Mouse (Mus musculus) midbrain, embryonic 13.5 days (tissue): Measurements from ENCODE around the gene Trappc2. TPM values are rescaled to one million over a fixed set of nuclear protein-coding genes. Genes with fewer than 3 reads are reported as not detected.

Experiments
- ATAC-seq: fragments of 200-750 bp; cut with Nextera tagmentation; 2 replicates; pipeline ENCODE4 v1.8.0; 2017; ENCODE audit warnings: mild to moderate bottlenecking, moderate TSS enrichment, moderate library complexity
- H3K27ac ChIP-seq: fragments of 300-500 bp; sonication (generic); 2 replicates; pipeline ENCODE4 v1.5.1; 2015; ENCODE audit warnings: inconsistent platforms, mild to moderate bottlenecking, moderate library complexity
- H3K27me3 ChIP-seq: fragments of 300-500 bp; sonication (generic); 2 replicates; pipeline ENCODE4 v1.6.1; 2015; ENCODE audit warnings: mild to moderate bottlenecking, inconsistent platforms
- H3K36me3 ChIP-seq: fragments of 300-500 bp; sonication (generic); 2 replicates; pipeline ENCODE4 v1.6.1; 2015; ENCODE audit warnings: mild to moderate bottlenecking, inconsistent platforms
- H3K4me1 ChIP-seq: fragments of 300-500 bp; sonication (generic); replicated peaks from 2 replicates; pipeline ENCODE4 v1.6.1; 2015; ENCODE audit warnings: inconsistent platforms
- H3K4me2 ChIP-seq: fragments of 300-500 bp; sonication (generic); replicated peaks from 2 replicates; pipeline ENCODE4 v1.6.1; 2015; ENCODE audit warnings: moderate library complexity, mild to moderate bottlenecking, inconsistent platforms
- H3K4me3 ChIP-seq: fragments of 300-500 bp; sonication (generic); replicated peaks from 2 replicates; pipeline ENCODE4 v1.5.1; 2015; ENCODE audit warnings: mild to moderate bottlenecking, inconsistent platforms
- H3K9ac ChIP-seq: fragments of 300-500 bp; sonication (generic); replicated peaks from 2 replicates; pipeline ENCODE4 v1.6.1; 2015; ENCODE audit warnings: mild to moderate bottlenecking, inconsistent platforms
- H3K9me3 ChIP-seq: fragments of 300-500 bp; sonication (generic); 2 replicates; pipeline ENCODE4 v1.6.1; 2016; ENCODE audit warnings: mild to moderate bottlenecking, inconsistent platforms
- WGBS: fragments of 180-500 bp; shearing (Covaris S2); methylation state at CpG from one replicate; pipeline ENCODE4 v1.1.7; 2015; 5-methylcytosine and 5-hydroxymethylcytosine counted together
- polyA plus RNA-seq: library from polyadenylated mRNA; unstranded; fragments of >200 nt; fragmentation: Nextera tagmentation; extraction: Ambion mirVana; gene quantifications from 2 replicates; pipeline ENCODE4 v1.2.1, GENCODE M21; 2015

The Trappc2 gene
- polyA plus RNA-seq, result 77.0 and 85.4 TPM in 2 replicates

DNA sequence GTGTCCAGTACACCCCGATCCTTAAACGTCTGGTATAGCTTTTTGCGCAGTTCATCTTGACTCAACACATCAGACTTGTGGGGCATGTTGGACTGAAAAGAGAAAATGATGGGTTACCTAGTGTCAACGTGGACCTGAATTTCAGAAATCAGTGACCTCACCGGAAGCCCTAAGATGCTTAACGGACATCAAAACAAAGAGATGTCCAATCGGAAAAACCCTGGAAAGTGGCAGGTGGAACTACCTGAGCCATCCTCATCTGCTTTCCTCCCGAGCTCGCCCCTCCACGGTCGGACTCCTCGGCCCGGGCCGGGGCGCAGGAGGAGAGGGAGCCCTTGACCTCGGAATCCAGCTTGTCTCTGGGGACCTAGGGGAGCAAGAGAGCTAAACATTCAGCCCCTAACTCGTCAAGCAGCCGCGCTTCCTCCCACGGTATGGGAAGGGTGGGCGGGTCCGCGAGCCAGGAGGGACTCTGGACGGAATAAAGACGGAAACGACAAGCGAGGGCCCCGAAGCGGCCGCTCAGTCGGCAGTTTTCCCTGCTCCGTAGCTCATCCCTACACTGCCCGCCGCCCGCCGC, at the start of gene Trappc2:
Trappc2 (plus strand) TSS at position 539 of the 580 bp plus-strand sequence.
- H3K4me2 ChIP-seq, result peak within 1 kb of the TSS; percentile 64
- 11% methylated on average over 35 of the region's 36 CpGs for WGBS
- H3K27me3 ChIP-seq, result peaks cover 33% of the 10 kb centered on the region; the same call in 1 of the 2 replicates

DNA sequence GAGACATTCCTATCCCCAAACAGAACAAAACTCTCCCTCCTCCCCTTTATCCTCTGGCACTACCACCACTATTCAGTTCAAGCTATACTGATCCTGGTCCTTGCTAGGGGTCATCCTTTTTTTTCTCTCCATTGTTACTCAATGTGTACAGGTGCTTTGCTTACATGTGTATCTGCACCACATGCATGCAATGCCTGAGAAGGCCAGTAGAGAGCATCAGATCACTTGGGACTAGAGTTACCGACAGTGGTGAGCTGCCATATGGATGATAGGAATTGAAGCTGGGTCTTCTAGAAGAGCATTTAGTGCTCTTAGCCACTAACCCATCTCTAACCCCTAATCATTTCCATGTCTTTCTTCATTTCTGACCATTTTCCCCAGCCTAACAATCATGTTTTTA, 46.6 kb upstream of the Trappc2 start:
- Histone ChIP-seq H3K36me3 (peaks cover 6% of the 10 kb centered on the region; the same call in 1 of the 2 replicates), H3K27me3 (peaks cover 17% of the 10 kb centered on the region; the same call in 1 of the 2 replicates), H3K4me3 (no peak overlapping the region), H3K9me3 (no peaks in the 10 kb centered on the region), H3K27ac (no peak overlapping the region), H3K4me1 (no peaks in the 10 kb centered on the region), H3K9ac (no peak overlapping the region), H3K4me2 (no peak overlapping the region)
- ATAC-seq, result no peak
- 83% methylated on average over 1 of the region's 1 CpGs for WGBS

More for the DNA sequence above, at the start of gene Trappc2:
- Histone ChIP-seq H3K4me1 (peaks cover 16% of the 10 kb centered on the region), H3K36me3 (no peaks in the 10 kb centered on the region), H3K4me3 (peak within 1 kb of the TSS; percentile 57), H3K9me3 (no peaks in the 10 kb centered on the region), H3K27ac (peak within 1 kb of the TSS; percentile 83), H3K9ac (peak within 1 kb of the TSS; percentile 82)
- ATAC-seq, result peak; percentile 86; the same call in 1 of the 2 replicates

DNA sequence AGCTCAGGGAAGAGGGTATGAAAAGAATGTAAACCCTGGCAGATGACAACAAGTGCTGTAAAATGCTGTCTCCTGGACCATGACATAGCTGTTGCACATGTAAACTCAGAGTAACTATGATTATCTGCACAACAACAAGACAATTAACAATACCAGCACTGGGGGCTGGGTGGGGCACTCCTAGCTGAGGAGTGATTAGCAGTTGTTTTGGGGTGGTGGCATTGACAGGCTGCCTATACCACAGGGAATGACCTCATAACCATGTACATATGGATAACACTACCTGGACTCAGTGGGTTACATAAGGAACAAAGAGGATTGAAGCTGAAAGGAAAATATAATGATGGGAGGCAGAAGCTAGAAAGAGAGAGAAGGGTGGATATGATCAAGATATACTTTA, 32.5 kb upstream of the Trappc2 start:
- no peaks in the 10 kb centered on the region for H3K4me1 ChIP-seq
- no peak overlapping the region for H3K4me3 ChIP-seq
- H3K27ac ChIP-seq, result no peak overlapping the region
- ATAC-seq, result no peak
- no peak overlapping the region for H3K9ac ChIP-seq
- peaks cover 17% of the 10 kb centered on the region for H3K36me3 ChIP-seq
- H3K9me3 ChIP-seq, result no peaks in the 10 kb centered on the region
- no peak overlapping the region for H3K4me2 ChIP-seq
- peaks cover 31% of the 10 kb centered on the region for H3K27me3 ChIP-seq

DNA sequence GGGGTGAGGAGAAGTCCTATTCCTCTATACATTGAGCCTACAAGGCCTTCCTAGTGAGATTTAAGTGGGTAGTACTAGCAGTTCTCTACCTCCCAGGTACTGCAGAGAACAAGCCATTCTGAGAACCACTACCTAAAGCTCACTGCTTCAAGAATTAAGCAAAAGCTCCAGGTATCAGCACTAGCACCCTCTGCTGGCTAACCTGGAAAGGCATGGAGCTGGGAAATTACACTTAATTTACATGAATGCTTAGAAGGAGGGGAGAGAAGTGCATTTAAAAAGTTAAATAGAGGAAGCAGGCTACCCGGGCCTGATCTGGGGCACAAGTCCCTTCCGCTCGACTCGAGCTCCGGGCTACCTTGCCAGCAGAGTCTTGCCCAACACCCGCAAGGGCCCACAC, 24.2 kb upstream of the Trappc2 start:
- no peaks in the 10 kb centered on the region for H3K9me3 ChIP-seq
- H3K27me3 ChIP-seq, result no peaks in the 10 kb centered on the region; the same call in 1 of the 2 replicates
- no peaks in the 10 kb centered on the region for H3K4me1 ChIP-seq
- H3K4me3 ChIP-seq, result no peak overlapping the region
- no peak overlapping the region for H3K9ac ChIP-seq
- H3K27ac ChIP-seq, result no peak overlapping the region
- 73% methylated on average over 6 of the region's 6 CpGs for WGBS
- no peak overlapping the region for H3K4me2 ChIP-seq
- ATAC-seq, result no peak
- peaks cover 3% of the 10 kb centered on the region; the same call in 1 of the 2 replicates for H3K36me3 ChIP-seq

DNA sequence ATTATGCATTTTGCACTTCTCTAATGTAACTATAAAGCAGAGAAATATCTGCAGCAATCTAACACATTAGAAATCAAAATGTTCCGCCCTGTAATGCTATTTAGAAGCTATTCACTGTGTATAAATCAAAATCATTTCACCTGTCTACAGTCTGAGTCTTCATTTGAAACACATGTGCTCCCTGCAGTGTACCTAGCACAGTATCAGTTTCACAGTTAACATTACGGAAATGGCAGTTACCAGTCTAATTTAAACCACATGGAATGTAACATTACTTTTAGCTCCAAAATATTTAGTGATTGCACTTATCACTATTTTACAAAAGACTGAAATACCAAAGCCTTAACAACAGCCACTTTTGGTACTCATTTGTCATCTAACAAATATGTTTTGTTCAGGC, 5.6 kb upstream of the Trappc2 start:
- Histone ChIP-seq H3K4me1 (peaks cover 5% of the 10 kb centered on the region), H3K27ac (no peak overlapping the region), H3K4me3 (no peak overlapping the region), H3K9me3 (no peaks in the 10 kb centered on the region), H3K4me2 (no peak overlapping the region), H3K9ac (no peak overlapping the region), H3K36me3 (no peaks in the 10 kb centered on the region), H3K27me3 (peaks cover 10% of the 10 kb centered on the region; the same call in 1 of the 2 replicates)
- ATAC-seq, result no peak
- WGBS, result 87% methylated on average over 2 of the region's 2 CpGs

DNA sequence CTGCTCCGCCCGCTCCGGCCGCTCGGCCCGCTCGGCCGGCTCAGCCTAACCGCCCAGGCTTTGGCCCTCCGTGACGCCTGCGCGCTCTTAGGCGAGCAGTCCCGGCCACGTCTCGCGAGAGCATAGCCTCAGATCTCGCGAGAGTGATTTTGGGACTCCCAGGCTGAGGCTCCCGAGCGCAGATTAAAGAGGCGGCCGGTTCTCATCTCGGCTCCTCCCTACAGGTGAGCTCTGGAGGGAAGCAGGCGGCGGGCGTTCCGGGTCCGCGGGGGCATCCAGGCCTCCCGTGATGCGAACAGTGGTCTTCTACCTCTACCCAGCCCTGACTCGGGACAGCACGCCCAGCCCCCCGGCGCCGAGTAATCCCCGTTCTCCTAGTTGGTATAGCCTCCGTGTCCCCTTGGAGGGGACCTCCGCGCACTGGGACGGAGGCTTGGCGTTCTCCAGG, 266 bp downstream of the Trappc2 start, which contains the start of gene Ofd1:
Ofd1 (minus strand) TSS at position 89 of the 448 bp plus-strand sequence.
- H3K4me2 ChIP-seq, result peak within 1 kb of the TSS; percentile 64
- H3K4me3 ChIP-seq, result peak within 1 kb of the TSS; percentile 57
- H3K36me3 ChIP-seq, result no peaks in the 10 kb centered on the region
- H3K27ac ChIP-seq, result peak within 1 kb of the TSS; percentile 83
- H3K4me1 ChIP-seq, result peaks cover 16% of the 10 kb centered on the region
- peak; percentile 99 for ATAC-seq
- WGBS, result 26% methylated on average over 43 of the region's 44 CpGs
- peak within 1 kb of the TSS; percentile 82 for H3K9ac ChIP-seq
- H3K27me3 ChIP-seq, result peaks cover 34% of the 10 kb centered on the region; the same call in 1 of the 2 replicates
- no peaks in the 10 kb centered on the region for H3K9me3 ChIP-seq

DNA sequence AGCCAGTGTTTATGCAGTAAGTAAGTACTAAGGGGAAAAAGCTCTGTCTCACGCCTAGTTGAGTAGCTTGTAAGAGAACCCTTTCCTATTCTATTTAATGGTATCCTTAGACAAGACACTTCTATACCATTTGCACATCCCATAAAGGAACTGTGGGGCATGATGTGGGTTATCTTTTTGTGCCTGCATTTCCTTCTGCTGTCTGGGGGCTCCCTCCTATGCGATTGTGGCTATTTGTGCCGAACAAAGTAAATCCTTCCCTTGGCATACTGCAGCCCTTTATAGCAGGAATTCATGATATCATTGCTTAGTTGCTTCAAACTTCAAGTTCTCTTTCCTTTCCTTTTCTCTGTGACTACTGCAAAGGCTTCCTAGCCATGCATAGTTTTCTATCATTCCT, 4.2 kb downstream of the Trappc2 start:
- no peak overlapping the region for H3K27ac ChIP-seq
- no peak overlapping the region for H3K9ac ChIP-seq
- H3K9me3 ChIP-seq, result no peaks in the 10 kb centered on the region
- no peaks in the 10 kb centered on the region; the same call in 1 of the 2 replicates for H3K36me3 ChIP-seq
- H3K4me2 ChIP-seq, result no peak overlapping the region
- no peak for ATAC-seq
- 84% methylated on average over 3 of the region's 3 CpGs for WGBS
- H3K4me1 ChIP-seq, result peaks cover 13% of the 10 kb centered on the region
- peaks cover 33% of the 10 kb centered on the region; the same call in 1 of the 2 replicates for H3K27me3 ChIP-seq
- H3K4me3 ChIP-seq, result no peak overlapping the region

DNA sequence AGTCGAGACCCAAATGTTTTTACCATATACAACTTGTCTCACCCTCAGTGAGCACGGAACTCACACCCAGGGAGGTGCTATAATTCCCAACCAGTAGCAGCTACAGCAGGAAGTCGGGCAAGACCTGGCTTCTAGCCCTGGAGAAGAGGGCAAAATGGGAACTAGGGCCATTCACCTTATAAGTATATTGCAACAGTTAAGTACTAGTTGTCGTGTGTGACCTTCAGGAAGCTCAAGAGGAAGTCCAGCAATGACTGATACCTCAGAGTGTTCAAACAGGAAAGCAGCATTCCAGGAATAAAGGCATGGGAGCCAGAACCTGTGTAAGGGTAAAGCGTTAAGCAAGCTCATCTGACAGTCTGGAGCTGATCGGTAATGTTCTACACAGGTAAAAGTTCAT, 13.2 kb downstream of the Trappc2 start:
- WGBS, result 87% methylated on average over 6 of the region's 6 CpGs

DNA sequence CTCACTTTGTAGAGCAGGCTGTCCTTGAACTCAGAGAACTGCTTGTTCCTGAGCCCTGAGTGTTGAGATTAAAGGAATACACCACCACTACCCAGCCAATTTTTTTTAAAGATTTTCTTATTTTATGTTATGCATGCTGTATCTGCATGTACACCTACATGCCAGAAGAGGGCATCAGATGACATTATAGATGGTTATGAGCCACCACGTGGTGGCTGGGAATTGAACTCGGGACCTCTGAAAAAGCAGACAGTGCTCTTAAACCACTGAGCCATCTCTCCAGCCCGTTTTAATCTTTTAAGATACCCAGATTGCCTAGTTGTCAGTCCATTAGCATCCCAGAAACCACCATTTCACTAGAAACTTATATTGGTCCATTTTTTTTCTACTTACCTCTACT, 14.0 kb downstream of the Trappc2 start:
- H3K9me3 ChIP-seq, result no peaks in the 10 kb centered on the region
- peaks cover 7% of the 10 kb centered on the region; the same call in 1 of the 2 replicates for H3K27me3 ChIP-seq
- no peak overlapping the region for H3K4me3 ChIP-seq
- H3K4me2 ChIP-seq, result no peak overlapping the region
- H3K27ac ChIP-seq, result no peak overlapping the region
- no peaks in the 10 kb centered on the region for H3K4me1 ChIP-seq
- peaks cover 11% of the 10 kb centered on the region for H3K36me3 ChIP-seq
- no peak for ATAC-seq
- WGBS, result 75% methylated on average over 3 of the region's 3 CpGs
- no peak overlapping the region for H3K9ac ChIP-seq

More for the DNA sequence above, 13.2 kb downstream of the Trappc2 start:
- Histone ChIP-seq H3K9ac (no peak overlapping the region), H3K36me3 (peaks cover 11% of the 10 kb centered on the region), H3K4me3 (no peak overlapping the region), H3K4me2 (no peak overlapping the region), H3K27ac (no peak overlapping the region), H3K27me3 (peaks cover 4% of the 10 kb centered on the region; the same call in 1 of the 2 replicates), H3K9me3 (no peaks in the 10 kb centered on the region), H3K4me1 (no peaks in the 10 kb centered on the region)
- no peak for ATAC-seq

DNA sequence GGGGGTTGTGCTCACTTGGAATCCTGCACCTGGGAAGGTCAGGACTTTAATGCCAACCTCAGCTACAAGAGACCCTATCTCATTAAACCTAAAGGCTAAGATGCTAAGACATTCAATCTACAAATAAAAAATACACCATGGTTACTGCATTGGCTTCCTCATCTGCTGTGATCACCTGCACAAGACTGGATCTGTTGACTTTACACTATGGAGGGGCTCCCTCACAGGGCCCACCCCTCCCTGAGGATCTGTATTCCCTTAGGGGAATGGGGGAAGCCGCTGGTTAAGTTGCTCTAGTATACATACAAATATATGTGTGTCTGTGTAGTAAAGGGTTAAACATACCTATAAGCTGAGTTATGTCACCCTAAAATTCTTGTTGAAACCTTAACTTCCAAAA, 15.2 kb downstream of the Trappc2 start:
- Histone ChIP-seq H3K9me3 (no peaks in the 10 kb centered on the region), H3K4me3 (no peak overlapping the region), H3K27me3 (0 out of 2 replicates have a peak, but pooled peaks cover 4% of the 10 kb centered on the region), H3K4me1 (no peaks in the 10 kb centered on the region), H3K27ac (no peak overlapping the region), H3K9ac (no peak overlapping the region), H3K36me3 (peaks cover 11% of the 10 kb centered on the region), H3K4me2 (no peak overlapping the region)
- 88% methylated on average over 1 of the region's 1 CpGs for WGBS
- ATAC-seq, result no peak

DNA sequence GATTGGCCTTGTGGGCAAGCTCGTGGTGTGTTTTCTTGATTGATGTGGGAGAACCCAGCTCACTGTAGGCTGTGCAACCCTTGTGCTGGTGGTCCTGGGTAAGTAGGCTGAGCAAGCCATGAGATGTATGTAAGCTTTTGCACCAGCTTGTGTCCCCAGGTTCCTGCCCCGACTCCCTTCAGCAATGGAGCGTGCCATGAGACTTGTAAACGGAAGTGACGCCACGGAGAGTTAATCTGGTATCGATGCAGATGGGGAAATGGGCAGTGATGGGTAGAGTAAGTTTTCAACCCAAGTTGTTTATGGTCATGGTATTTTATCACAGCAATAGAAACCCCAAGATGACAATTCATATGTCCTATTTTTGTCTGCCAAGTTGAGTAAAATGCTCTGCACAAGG, 27.9 kb downstream of the Trappc2 start:
- Histone ChIP-seq H3K4me3 (no peak overlapping the region), H3K27me3 (no peaks in the 10 kb centered on the region), H3K9me3 (no peaks in the 10 kb centered on the region), H3K4me2 (no peak overlapping the region), H3K36me3 (0 out of 2 replicates have a peak, but pooled peaks cover 6% of the 10 kb centered on the region), H3K9ac (no peak overlapping the region), H3K4me1 (no peaks in the 10 kb centered on the region), H3K27ac (no peak overlapping the region)
- 96% methylated on average over 7 of the region's 7 CpGs for WGBS
- no peak for ATAC-seq

DNA sequence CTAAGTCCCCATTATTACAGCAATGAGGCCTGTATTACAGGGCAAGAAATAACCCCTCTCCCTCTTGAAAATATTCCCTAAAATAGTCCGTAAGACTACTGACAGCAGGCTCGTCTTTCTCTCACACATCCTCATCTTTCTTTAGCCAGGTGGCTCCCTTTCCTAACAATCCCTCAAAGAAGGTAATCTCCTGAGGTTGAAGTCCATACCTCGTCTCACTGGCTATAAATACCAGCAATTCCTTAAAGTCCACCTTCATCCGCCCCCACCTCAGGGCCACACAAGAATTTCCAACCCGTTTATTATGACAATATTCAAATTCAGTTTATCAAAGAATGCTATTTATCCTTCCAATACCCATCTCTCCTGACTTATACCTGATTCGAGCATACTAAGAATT, 32.2 kb downstream of the Trappc2 start:
- 0 out of 2 replicates have a peak, but pooled peaks cover 6% of the 10 kb centered on the region for H3K36me3 ChIP-seq
- no peaks in the 10 kb centered on the region for H3K9me3 ChIP-seq
- no peak overlapping the region for H3K4me2 ChIP-seq
- no peak overlapping the region for H3K9ac ChIP-seq
- H3K27me3 ChIP-seq, result 0 out of 2 replicates have a peak, but pooled peaks cover 2% of the 10 kb centered on the region
- H3K4me3 ChIP-seq, result no peak overlapping the region
- H3K4me1 ChIP-seq, result peaks cover 4% of the 10 kb centered on the region; the same call in 1 of the 2 replicates
- H3K27ac ChIP-seq, result no peak overlapping the region
- WGBS, result 87% methylated on average over 6 of the region's 6 CpGs
- ATAC-seq, result no peak
